Mouse (Mus musculus): ENCODE results near the gene Ppp2r5a.

Gene Ppp2r5a

GRCm38 (mm10) chr1:191375644-191375998 lies 27.5 kb downstream of the Ppp2r5a start:
- DNase-seq, result no peak

DNA sequence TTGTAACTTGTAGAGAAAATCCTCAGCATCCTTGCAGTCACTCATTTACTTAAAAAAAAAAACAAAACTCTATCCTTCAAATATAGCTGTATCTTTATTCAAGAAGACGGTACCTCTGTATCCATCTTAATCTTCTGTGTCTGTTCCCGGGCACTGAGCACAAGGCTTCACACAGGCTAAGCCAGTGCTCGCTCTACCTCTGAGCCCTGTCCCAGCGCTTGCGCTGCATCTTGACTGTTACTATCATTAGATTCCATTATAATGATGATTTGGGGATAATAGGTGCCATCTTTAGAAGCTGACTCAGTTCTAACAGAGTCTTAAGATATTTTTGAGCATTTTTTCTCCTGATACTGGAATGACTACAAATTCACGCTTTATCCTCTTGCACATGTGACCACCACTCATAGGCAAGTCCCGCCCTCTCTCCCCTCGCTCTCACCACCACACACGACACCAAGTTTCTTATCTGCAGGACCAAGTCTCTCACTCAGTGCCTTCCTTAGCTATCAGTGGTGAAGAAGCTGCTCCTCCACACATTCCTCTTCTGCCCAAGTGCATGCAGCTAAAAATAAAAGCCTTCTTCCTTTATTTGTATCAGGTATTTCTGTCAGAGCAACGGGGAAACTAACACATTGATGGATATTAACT lies 28.0 kb downstream of the Ppp2r5a start:
- DNase-seq, result no peak

DNA sequence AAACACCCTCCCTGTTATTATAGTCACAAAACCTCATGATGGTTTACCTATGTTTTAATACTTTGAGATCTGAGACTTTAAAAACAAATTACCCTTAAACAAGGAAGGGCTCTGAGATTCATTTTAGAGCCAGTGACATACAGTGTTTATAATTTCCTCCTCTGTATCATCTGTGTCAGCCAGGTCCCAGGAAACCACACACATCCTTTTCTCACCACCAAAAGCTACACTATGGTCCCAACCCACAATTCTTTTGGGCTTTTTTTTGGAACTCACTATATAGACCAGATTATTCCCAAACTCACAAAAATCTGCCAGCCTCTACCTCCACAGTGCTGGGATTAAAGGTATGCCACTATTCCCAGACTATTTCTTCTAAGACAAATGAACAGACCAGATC lies 33.9 kb downstream of the Ppp2r5a start:
- DNase-seq, result no peak

GRCm38 (mm10) chr1:191368193-191368592 lies 34.9 kb downstream of the Ppp2r5a start:
- DNase-seq, result no peak

GRCm38 (mm10) chr1:191364477-191364876 lies 38.6 kb downstream of the Ppp2r5a start:
- DNase-seq, result peak in 1 of 2 experiments; percentile 30

DNA sequence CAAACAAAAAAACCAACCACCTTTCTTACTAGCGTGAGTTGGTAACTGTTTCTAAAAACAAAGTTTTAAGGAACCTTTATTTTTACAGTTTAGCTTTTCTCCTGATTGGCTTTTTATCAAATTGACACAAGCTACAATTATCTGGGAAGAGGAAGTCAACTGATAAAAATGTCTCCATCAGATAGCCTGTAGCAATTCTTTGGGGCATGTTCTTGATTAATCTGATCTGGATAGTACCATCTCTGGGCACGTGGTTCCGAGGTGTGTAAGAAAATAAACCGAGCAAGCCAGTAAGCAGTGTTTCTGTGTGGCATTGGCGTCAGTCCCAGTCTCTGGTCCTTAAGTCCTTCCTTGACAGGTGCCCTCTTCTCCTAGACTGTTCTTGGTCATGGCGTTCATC lies 40.7 kb downstream of the Ppp2r5a start:
- no peak for DNase-seq

DNA sequence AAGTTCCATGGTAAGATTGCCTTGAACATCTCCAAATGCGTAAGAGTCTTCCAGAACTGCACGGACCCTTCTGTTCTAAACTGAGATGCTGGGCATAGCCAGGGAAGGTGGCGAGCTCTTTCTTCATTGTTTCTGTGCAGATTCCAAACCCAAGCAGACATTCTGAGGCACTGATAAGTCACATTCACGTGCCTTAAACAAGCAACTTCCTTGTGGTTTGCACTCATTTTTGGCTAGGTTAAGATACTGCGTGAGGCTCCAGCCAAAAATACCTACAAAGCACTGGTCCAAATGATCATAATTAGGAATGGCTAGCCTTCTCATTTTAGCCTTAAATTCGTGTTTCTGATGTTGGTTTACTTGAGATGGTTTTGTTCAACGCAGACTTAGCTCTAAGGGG lies 43.6 kb downstream of the Ppp2r5a start:
- DNase-seq, result no peak

GRCm38 (mm10) chr1:191356936-191357335 lies 46.1 kb downstream of the Ppp2r5a start:
- DNase-seq, result no peak

DNA sequence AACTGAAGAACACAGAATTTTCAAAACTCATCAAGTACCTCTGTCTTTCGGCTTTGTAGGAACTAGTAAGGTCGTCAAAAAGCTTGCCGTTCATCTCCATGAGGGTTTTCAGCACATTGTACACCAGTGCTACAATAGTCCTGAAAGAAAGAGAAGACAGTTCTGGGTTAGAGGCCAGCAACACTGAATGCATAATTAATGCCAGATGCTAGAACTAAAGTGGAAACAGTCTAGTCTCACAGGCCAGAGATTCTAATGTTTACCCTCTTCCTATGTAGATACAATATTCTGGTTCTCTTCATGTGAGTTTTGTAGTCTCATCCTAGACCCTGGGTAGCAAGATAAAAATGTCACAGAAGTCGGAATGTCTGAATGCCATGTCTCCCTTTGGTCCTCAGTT lies 49.2 kb downstream of the Ppp2r5a start:
- no peak for DNase-seq

DNA sequence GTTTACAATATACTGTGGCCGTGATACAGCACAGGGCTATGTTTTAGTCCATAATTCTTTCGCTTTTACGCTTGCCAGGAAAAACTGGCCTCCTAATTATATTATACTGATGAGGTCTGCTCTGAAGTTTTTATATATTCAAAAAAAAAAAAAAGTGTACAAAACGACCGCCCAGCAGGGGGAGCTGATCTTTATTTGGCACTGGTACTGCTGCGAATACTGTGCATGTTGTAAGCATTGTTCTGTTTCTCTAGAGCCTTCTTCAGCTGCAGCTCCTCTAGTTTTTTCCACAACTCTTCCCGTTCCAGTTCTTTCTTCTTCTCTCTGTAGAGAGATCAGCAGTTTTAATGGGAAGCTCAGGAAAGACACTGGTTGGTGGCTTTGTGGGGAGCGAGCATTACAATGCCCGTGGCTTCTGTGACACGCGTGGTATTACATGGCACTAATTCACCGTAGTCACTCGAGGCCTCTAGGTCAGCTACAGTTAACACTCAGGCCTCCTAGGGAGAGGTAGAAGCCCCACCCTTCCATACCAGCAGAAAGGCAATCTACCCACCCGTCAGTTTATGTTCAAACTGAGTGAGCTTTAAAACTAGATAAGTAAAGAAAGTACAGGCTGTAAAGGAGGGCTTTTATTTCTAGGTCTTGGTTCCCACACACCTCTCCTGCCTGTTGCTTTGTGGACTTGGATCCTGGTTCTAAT lies 50.1 kb downstream of the Ppp2r5a start:
- DNase-seq, result no peak

DNA sequence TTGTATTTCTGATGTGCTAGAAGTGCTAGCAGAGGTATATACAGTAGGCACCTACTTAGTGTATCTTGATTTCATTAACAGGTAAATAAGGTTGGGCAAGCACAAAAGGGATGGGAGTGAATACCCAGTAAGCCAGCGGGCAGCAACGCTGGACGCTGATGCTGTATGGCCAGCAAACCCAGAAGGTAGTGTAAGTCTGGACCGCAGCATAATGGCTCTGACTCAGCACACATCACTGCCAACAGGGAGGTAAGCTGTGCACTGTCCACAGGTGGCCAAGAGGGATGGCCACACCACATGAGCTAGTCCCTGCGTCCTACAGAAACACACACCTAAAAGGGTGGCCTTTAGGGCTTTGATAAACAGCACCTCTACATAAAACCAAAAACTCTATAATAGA lies 52.7 kb downstream of the Ppp2r5a start:
- DNase-seq, result no peak

DNA sequence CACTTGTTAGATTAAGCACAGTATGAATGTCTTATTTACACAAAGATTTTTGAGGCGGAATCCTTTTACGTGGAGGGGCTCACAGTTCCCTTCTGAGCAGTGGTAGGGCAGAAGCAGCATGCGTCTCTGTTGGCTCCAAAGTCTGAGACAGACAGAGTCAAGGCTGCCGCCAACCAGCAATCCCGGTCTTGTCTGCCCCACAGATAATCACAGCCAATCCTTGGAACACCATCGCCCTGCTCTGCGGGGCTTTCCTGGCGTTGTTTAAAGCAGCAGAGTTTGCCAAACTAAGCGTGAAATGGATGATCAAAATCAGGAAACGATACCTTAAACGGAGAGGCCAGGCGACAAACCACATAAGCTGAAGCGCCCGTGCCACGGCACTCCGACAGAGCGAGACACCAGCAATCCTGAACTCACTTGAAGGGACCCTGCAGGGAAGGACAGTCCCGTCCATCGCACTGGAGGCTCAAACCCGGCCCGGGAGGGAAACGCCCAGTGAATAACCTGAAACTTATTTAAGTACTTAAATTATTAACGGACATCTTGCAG lies 53.5 kb downstream of the Ppp2r5a start:
- DNase-seq, result no peak

GRCm38 (mm10) chr1:191348996-191349395 lies 54.1 kb downstream of the Ppp2r5a start:
- no peak for DNase-seq

GRCm38 (mm10) chr1:191348592-191348991 lies 54.5 kb downstream of the Ppp2r5a start:
- no peak for DNase-seq

DNA sequence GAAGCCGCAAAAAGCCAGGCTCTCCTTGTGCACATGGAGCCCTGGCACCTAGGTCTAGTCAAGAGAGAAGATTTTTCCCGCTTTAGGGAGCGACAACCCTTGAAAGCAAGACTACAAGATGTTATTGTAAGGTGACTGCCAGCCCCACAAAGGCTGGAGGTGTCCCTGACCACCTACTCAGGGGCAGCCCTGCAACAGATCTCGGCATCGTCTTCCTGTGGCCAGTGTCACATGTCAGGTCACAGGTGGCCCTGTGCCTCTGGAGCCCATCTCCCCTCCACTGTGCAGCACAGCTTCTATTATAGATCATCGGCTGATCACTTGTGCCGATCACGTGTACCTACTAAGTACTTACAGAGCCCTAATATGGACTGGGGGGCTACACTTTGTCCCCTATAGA lies 55.5 kb downstream of the Ppp2r5a start:
- no peak for DNase-seq

DNA sequence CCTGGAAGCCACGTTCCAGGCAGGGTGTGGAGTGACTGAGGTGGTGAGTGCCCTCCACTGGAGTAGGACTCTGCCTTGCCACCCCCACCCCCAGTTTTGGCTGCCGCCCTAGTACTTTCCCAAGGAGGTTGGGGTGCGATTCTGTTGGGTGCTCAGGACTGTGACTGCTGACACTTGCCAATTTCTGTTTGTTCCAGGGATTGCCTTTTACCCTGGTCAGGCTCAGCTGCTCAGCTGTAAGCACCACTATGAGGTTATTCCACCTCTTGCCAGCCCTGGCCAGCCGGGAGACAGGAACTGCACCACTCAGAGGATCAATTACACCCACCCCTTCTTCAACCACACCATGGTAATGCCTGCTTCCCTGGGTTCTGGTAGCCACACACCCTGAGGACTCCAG lies 62.5 kb downstream of the Ppp2r5a start:
- DNase-seq, result no peak

DNA sequence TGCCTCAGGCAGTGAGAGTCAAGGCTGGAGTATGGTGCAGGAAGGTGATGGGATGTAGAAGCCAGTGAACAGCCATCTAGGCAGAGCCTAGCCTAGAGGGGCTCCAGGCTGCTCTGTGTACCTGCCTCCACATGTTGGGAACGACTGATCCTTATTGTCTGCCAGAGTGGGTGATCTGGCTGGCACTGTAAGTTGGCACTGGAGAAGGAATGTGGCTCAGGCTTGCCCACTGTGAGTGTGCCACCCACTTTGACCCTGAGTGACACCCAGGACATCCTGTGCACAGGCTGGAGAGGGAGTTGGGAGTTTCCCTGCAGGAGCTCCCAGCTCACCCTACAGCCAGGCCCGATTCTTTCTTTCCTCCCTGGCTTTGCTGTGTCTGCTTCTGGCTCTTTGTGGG lies 63.2 kb downstream of the Ppp2r5a start:
- DNase-seq, result no peak

DNA sequence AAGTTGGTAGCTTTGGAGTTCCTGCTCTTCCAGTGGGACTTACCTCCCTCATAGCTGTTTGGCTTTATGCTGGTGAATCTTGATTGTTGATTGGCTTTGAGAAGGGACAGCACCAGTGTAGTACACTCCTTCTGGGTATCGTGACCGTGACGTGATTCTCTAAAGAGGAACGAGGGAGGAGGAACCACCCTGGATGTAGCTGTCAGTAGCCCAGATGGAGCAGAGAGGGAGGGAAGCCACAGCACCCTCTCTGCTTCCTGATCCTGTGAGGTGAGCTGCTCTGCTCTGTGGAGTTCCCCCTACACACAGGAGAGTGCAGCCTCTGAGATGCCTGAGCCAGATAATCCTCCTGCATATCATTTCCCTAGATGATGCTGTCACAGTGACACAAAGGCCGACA lies 68.6 kb downstream of the Ppp2r5a start:
- no peak for DNase-seq

GRCm38 (mm10) chr1:191330356-191330755 lies 72.7 kb downstream of the Ppp2r5a start:
- no peak for DNase-seq

GRCm38 (mm10) chr1:191328019-191328441 lies 75.0 kb downstream of the Ppp2r5a start:
- no peak for DNase-seq

DNA sequence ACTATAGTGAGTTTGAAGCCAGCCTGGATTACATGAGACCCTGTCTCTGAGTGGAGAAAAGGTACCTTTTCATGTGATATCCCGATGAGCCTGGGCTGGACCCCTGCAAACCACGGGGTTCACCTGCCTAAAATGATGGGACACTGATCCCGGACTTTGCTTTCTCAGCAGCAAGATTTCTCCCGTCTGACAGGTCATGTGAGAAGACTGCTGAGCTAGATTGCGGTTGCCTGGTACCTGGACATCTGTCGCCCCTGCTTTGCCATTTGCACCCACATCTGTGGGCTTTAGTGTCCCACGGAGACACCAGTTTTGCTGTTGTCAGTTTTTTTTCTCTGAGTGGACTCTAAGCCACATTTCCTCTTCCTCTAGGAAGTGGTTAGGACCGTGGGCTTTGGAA lies 75.8 kb downstream of the Ppp2r5a start:
- DNase-seq, result no peak

GRCm38 (mm10) chr1:191326233-191326882 lies 76.7 kb downstream of the Ppp2r5a start:
- DNase-seq, result peak; percentile 55 to 62

- peak; percentile 96 for DNase-seq
Observed at GRCm38 (mm10) chr1:191325726-191326232, 77.3 kb downstream of the Ppp2r5a start, which contains the start of gene Tmem206. Gene Tmem206, plus strand, starts transcription at chr1:191325912.
